Mouse (Mus musculus): Measurements from ENCODE around the gene Ppp2r5e.

The Ppp2r5e gene

GRCm38 (mm10) chr12:75579076-75579475 lies 17.0 kb downstream of the Ppp2r5e start:
- no peak for DNase-seq (ENCODE audit: extremely low spot score, low read depth, low spot score)

DNA sequence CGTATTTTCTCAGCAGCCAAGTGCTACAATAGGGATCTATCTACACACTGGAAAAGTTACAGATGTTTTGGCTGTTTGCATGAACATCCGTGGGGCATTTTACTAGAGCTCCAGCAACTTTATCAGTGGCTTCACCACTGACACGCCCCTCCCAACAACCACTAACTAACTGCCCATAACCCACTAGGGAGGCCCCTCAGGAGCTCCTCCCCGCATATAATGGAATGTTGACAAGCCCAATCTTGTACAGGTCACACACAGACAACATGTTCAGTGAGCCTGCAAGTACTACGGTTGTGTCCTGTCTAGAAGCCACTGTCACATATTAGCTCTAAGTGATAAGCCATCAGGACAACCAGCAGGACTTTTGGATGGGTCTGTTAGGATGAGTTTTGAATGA lies 18.8 kb downstream of the Ppp2r5e start:
- DNase-seq (ENCODE audit: extremely low spot score, low read depth, low spot score), result no peak

DNA sequence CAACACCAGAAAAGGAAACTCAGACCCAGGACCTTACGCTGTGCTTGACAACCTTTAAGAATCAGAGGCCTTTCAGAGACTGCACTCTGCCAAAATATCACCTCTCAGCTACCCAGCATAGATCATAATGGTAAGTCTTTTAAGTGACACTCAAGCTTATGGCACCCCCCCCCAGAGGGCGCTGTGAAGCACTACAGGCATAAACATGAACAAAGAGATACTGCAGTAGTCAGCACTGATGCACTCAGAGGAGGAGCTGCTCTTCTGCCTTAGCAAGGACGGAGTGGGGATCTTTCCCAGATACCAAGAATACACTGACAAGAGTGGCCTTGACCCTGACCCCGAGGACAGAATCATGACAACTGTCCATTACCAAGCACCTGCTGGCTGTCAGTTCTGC lies 23.8 kb downstream of the Ppp2r5e start:
- no peak for DNase-seq (ENCODE audit: extremely low spot score, low read depth, low spot score)

GRCm38 (mm10) chr12:75570138-75570537 lies 25.9 kb downstream of the Ppp2r5e start:
- no peak for DNase-seq (ENCODE audit: extremely low spot score, low read depth, low spot score)

DNA sequence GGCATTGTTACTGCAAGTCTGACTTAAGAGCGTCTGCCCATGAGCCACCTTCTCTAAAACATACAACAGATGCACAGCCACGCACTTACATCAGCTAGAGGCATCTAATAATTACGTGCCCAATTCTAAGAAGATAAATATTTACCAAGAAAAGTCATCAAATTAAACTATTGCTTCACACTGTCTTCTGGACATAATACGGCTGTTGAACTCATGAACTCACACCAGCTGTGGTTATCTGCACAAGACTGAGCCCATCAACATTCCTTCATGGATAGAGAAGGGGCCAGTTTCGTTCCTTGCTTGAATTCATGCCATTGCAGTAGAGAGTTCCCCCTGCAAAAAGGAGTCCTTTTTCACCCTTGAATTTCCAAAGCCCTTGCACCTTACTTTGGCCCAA lies 28.3 kb downstream of the Ppp2r5e start:
- no peak for DNase-seq (ENCODE audit: extremely low spot score, low read depth, low spot score)

DNA sequence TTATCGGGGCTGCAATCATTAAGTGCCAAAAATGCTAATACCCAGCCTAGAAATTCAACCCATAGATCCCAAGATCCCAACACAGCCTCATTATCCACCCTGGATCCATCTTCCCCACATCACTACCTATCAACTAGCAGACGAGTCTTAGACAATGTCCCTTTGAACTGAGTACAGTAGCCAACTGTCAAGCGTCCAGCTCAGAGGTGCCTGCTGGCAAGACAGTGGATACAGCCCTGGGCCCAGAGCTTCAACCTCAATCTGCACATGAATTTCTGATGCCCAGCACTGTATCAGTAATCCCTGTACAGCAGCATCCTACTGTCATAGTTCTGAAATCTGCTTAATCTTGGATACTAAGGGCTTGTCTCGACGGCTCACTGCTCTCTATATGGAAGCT lies 30.3 kb downstream of the Ppp2r5e start:
- no peak for DNase-seq (ENCODE audit: extremely low spot score, low read depth, low spot score)

GRCm38 (mm10) chr12:75564498-75564897 lies 31.5 kb downstream of the Ppp2r5e start:
- DNase-seq (ENCODE audit: extremely low spot score, low read depth, low spot score), result no peak

DNA sequence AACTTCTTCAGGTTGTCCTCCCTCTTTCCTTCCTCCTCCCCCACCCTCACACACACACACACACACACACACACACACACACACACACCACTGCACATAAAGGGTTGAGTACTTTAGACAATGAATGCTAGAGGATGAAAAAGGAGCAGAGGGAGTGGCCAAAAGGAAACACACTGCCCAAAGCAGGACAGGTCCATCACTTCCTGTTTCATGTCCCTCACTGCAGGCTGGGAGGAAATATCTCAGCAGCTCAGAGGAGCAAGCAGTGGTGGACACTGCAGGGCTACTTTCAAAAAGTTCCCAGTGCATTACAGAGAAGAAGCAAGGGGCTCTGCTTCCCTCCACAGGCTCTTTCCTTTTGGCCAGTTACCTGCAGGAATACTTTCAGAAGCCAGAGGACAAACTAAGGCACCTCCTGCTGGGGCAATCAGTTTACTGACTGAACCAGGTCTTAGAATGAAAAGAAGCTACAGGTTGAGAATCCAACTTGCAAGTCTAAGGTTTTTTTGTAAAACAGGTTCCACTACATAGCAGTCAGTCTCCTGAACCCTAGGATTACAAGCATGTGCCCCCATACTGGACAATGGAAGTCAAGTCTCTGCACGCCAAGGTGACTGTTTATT lies 32.9 kb downstream of the Ppp2r5e start:
- no peak for DNase-seq (ENCODE audit: extremely low spot score, low read depth, low spot score)

DNA sequence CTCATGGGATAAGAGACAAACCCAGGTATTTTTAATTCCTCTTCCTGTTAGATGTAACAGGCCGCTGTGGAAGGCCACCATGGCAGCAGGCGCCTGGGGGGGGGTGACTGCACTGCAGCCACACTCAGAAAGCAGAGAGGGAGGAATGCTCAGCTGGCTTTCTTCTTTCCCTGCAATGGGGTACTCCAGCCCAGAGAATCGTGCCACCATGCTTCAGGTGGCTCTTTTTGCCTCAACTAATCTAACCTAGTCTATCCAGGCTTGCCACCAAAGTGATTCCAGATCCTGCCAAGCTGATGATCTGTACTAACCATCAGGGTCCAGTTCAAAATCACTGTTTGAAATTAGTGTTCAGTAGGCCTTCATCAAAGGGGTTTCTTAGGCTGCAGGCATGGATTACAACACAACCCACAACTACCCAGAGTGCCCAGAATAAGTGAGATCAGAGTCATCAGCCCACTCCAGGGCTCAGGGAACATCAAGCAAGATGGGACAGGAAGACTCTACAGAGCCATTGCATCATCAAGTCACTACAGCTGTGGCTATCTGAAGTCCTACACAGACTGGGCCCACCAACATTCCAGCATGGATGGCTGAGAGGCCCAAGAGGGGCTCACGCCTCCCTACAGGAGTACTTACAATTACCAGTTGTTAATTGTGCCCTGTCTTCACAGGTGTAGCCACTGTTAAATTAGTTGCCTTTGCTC lies 35.2 kb downstream of the Ppp2r5e start:
- DNase-seq (ENCODE audit: extremely low spot score, low read depth, low spot score), result no peak

GRCm38 (mm10) chr12:75559196-75559595 lies 36.8 kb downstream of the Ppp2r5e start:
- DNase-seq (ENCODE audit: extremely low spot score, low read depth, low spot score), result no peak

GRCm38 (mm10) chr12:75557813-75558212 lies 38.2 kb downstream of the Ppp2r5e start:
- DNase-seq (ENCODE audit: extremely low spot score, low read depth, low spot score), result no peak

DNA sequence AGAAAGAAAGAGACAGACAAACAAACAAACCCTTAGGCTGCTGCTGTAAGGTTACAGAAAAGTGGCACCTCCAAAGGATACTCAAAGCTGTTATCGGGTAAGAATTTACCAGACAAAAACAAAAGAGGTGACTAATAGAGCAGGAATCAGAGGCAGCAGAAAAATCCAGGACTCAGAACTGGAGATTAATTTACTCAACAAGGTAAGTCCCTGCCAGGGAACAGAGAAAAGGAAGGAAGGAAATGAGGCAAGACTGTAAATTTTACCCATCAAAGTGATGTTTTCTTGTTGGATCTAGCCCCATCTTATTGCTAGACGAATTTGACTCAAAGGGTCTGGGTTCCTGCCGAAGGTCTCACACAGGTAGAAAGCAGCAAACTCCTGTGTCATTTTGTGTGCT lies 41.0 kb downstream of the Ppp2r5e start:
- no peak for DNase-seq (ENCODE audit: extremely low spot score, low read depth, low spot score)

DNA sequence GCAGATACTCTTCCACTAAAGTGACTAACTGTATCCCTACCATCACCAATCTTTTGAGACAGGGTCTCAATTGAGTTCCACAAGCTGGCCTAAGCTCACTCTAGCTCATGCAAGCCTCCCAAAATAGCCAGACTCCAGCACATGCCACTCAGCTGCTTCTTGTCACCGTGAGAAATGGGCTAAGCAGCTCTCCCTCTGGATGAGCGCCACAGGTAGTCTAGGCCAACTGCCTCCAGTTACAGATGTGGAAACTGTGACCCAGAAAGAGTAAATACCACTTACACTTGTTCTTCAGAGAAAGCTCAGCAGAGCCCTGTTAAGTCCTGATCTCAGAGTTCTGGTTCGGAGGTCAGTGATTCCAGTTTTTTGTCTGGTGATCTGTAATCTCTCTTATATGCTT lies 43.7 kb downstream of the Ppp2r5e start:
- DNase-seq (ENCODE audit: extremely low spot score, low read depth, low spot score), result no peak

- no peak for DNase-seq (ENCODE audit: extremely low spot score, low read depth, low spot score)
Measured at GRCm38 (mm10) chr12:75551671-75552070, 44.4 kb downstream of the Ppp2r5e start.

- no peak for DNase-seq (ENCODE audit: extremely low spot score, low read depth, low spot score)
Measured at GRCm38 (mm10) chr12:75548999-75549398, 47.0 kb downstream of the Ppp2r5e start.

DNA sequence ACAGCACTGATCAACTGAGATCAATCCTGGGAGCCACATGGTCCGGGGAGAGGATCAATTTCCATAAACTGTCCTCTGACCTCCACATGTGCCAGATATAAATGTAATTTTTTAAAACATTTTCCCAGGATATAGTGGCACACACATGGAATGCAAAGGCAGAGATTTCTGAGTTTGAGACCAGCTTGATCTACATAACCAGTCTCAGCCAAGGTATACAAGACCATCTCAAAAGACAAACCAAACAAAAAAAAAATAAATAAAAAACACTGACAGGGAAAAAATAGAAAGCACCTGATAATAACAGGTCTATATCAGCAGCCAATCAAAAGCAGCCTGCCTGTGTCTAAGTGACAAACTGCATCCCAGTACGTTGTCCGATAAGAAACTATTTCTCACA lies 48.9 kb downstream of the Ppp2r5e start:
- no peak for DNase-seq (ENCODE audit: extremely low spot score, low read depth, low spot score)

DNA sequence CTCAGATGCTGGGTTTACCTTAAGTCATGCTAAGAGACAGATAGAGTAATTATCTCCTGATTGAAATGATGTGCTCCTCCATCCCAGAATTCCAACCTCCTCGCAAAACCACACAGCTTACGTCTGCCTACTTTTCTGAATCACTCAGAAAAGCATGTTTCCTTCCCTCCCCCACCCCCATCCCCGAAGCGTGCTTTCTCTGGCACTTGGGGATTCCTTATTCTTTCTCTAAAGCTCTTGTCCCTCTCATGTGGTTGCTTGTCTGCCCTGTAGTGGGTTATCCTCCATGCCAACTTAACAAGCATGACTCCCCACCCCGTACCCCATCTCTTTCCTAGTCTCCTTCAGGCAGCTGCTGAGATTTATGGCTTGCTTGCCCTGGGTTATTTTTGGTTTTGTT lies 49.8 kb downstream of the Ppp2r5e start:
- DNase-seq (ENCODE audit: extremely low spot score, low read depth, low spot score), result no peak

DNA sequence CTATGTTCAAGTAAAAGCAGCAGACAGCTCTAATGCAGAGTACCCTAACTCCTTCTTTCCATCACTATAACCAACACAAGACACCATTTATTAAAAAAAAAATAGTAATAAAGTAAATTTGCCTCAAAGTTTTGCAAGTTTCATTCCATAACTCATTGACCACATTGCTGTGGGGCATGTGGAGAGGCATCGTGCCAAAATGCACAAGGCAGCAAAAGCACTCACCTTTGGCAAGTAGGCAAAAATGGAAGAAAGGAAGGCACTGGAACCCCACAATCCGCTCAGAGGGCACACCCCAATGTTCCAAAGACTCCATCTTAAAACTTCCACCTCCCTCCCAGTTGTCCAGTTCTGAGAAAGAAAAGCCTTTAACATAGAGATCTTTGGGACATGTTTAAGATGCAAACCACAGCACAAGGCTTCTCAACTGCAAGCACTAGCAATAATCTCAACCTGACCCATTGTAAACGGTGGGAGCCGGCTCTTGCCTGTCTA lies 50.6 kb downstream of the Ppp2r5e start:
- no peak for DNase-seq (ENCODE audit: extremely low spot score, low read depth, low spot score)

DNA sequence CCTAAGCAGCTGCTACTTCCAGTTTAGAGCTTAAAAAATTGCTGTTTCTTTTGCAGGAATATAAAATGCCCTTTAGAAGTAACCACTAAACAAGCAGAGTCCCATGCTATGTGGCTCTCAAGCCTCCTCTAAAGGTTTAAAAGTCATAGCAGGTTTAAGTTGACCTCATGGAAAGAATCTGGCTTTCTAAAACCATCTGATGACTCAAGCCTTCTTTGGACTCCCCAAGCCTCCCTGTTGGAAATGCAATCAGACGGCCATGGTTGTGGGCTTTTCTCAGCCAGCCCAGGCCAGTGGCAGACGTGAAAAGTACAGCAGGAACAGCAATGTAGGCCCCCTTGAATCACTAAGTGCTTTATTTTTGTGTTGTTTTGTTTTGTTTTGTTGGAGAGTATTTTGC lies 51.4 kb downstream of the Ppp2r5e start:
- no peak for DNase-seq (ENCODE audit: extremely low spot score, low read depth, low spot score)

DNA sequence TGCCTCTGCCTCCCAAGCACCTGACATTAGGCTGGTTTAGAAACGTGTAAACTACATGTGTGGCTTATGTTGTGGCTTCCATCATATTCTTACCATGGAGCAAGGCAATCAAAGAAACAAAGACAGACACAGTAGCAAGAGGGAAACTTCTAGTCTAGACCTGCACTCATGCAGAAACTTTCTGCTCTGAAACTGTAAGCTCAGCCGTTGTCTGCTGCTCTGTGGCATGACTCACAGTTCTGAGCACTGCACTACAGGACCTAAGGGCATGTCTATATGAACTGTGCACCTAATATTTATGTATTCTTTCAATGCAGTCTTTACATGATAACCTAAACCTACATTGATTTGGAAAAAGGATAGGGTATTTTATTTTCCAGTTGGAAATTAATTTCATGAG lies 51.8 kb downstream of the Ppp2r5e start:
- no peak for DNase-seq (ENCODE audit: extremely low spot score, low read depth, low spot score)

DNA sequence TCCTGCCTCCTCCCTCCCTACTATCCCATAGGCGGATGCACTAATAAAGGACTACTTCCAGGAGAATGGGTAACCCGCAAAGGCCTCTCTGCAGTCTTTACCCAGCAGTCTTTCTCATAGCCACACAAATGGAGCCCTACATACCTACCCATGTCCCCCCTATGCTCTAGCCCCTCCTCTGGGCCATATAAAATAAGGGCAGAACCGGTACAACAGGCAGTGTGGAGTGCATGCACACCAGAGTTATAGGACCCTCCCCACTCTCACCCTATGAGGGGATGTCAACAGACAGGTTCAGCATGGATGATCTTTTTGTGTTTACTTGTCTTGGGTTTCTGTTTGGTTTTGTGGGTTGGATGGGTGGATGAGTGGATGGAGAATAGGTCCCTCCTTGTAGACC lies 52.7 kb downstream of the Ppp2r5e start:
- no peak for DNase-seq (ENCODE audit: extremely low spot score, low read depth, low spot score)

DNA sequence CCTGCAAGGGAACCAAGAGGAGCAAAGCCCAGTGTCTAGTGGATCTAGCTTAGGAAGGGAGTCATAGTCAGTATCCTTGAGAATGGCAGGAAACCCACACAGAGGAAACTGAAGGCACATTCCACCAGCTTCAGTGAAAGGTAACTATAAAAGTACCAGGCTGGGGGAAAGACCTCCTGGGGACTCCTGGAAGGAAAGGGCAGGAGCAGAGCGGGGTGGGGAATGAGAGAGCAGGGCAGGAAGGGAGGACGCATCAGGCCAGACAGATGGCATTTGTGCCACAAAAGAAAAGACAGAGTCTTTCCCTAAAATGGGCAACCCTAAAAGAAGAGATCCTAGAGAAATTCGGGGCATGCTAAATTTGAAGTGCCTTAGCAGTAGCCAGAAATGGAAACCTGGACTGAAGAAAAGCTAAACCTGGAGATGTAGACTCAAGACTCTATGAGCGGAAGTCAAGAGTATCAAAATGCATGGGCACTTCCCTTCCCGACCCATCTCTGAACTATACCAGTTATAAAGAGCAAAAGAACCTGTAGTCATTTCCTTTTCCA lies 55.3 kb downstream of the Ppp2r5e start:
- no peak for DNase-seq (ENCODE audit: extremely low spot score, low read depth, low spot score)

All from hindlimb bud, embryonic 11.5 days (tissue).